Mouse (Mus musculus) liver, postnatal 0 days (tissue): ENCODE data around the gene Socs7. TPM values are rescaled to one million over a fixed set of nuclear protein-coding genes. Genes with fewer than 3 reads are reported as not detected.
A peak's percentile ranks its signal among the peaks of the same experiment; 100 is the strongest.
"Not testable (repeated sequence)": the region's sequence is repeated elsewhere in the genome, so short reads cannot be mapped to it uniquely, and the experiment has no call there.

Experiments
- ATAC-seq: fragments of 200-750 bp; cut with Nextera tagmentation; 2 replicates; pipeline ENCODE4 v1.8.0; 2017; ENCODE audit warnings: mild to moderate bottlenecking, moderate library complexity
- DNase-seq: peaks from one replicate; pipeline ENCODE4 v3.0.0-alpha.2; 2016
- H3K27ac ChIP-seq: fragments of 300-500 bp; sonication (generic); 2 replicates; pipeline ENCODE4 v1.5.1; 2014; ENCODE audit warnings: antibody characterized with exemption, moderate library complexity, mild to moderate bottlenecking, low read depth
- H3K27me3 ChIP-seq: fragments of 300-500 bp; sonication (generic); 2 replicates; pipeline ENCODE4 v1.6.1; 2014; ENCODE audit warnings: low read length, control low read depth, mixed read lengths; ENCODE audit not compliant: insufficient read depth
- H3K36me3 ChIP-seq: fragments of 300-500 bp; sonication (generic); replicated peaks from 2 replicates; pipeline ENCODE4 v1.6.1; 2014; ENCODE audit warnings: mild to moderate bottlenecking, control low read depth, low read length, moderate library complexity, mixed read lengths; ENCODE audit not compliant: insufficient read depth
- H3K4me1 ChIP-seq: fragments of 300-500 bp; sonication (generic); 2 replicates; pipeline ENCODE4 v1.6.1; 2014; ENCODE audit warnings: antibody characterized with exemption, mild to moderate bottlenecking, control low read depth; ENCODE audit not compliant: insufficient read depth
- H3K4me2 ChIP-seq: fragments of 300-500 bp; sonication (generic); 2 replicates; pipeline ENCODE4 v1.6.1; 2014; ENCODE audit warnings: low read depth, mild to moderate bottlenecking, low read length, moderate library complexity, mixed read lengths
- H3K4me3 ChIP-seq: fragments of 300-500 bp; sonication (generic); 2 replicates; pipeline ENCODE4 v1.5.1; 2014; ENCODE audit warnings: low read depth, low read length
- H3K9ac ChIP-seq: fragments of 300-500 bp; sonication (generic); replicated peaks from 2 replicates; pipeline ENCODE4 v1.6.1; 2014; ENCODE audit warnings: mild to moderate bottlenecking, moderate library complexity
- H3K9me3 ChIP-seq: fragments of 300-500 bp; sonication (generic); 2 replicates; pipeline ENCODE4 v1.6.1; 2016; ENCODE audit warnings: mild to moderate bottlenecking, control low read depth, low read length, mixed read lengths
- CTCF ChIP-seq: sonication (generic); IDR thresholded peaks from 2 replicates; pipeline ENCODE4 v1.5.1; 2016; ENCODE audit warnings: antibody characterized with exemption, low read depth
- EP300 ChIP-seq: IDR thresholded peaks from 2 replicates; pipeline ENCODE4 v1.6.1; 2016; ENCODE audit warnings: antibody characterized with exemption, low read depth, mild to moderate bottlenecking
- WGBS: fragments of 180-500 bp; shearing (Covaris S2); extraction: QIAGEN DNeasy Blood & Tissue Kit; methylation state at CpG from one replicate; pipeline ENCODE4 v1.1.7; 2014; ENCODE audit not compliant: insufficient replicate concordance; 5-methylcytosine and 5-hydroxymethylcytosine counted together
- polyA plus RNA-seq: library from polyadenylated mRNA; unstranded; fragments of >200 nt; fragmentation: Nextera tagmentation; extraction: Ambion mirVana; gene quantifications from 2 replicates; pipeline ENCODE4 v1.2.1, GENCODE M21; 2015

Gene Socs7
- polyA plus RNA-seq, 1 experiment from 2014 or later = 0.92 TPM

GRCm38 (mm10) chr11:97321197-97321596 is 41.2 kb upstream of the Socs7 start:
- Histone ChIP-seq H3K4me3 (no peak overlapping the region), H3K27ac (no peak overlapping the region), H3K36me3 (peaks cover 10% of the 10 kb centered on the region), H3K4me2 (no peak overlapping the region), H3K27me3 (no peaks in the 10 kb centered on the region), H3K9me3 (no peaks in the 10 kb centered on the region), H3K4me1 (no peaks in the 10 kb centered on the region; the same call in 1 of the 2 replicates), H3K9ac (no peak overlapping the region)
- ATAC-seq = no peak
- WGBS = 90% methylated on average over 8 of the region's 8 CpGs
- DNase-seq = no peak
- TF ChIP-seq EP300 (no peak), CTCF (no peak)

GRCm38 (mm10) chr11:97321894-97322600 is 40.3 kb upstream of the Socs7 start:
- H3K4me3 ChIP-seq, H3K9ac ChIP-seq, DNase-seq, H3K4me2 ChIP-seq, H3K27ac ChIP-seq, H3K27me3 ChIP-seq, H3K9me3 ChIP-seq, H3K4me1 ChIP-seq: not testable (repeated sequence)
- H3K36me3 ChIP-seq = peaks cover 16% of the 10 kb centered on the region
- peak; percentile 81 for ATAC-seq
- 85% methylated on average over 8 of the region's 8 CpGs for WGBS

GRCm38 (mm10) chr11:97325224-97325623 is 37.1 kb upstream of the Socs7 start:
- ATAC-seq = no peak
- H3K36me3 ChIP-seq = peaks cover 23% of the 10 kb centered on the region

GRCm38 (mm10) chr11:97328148-97328547 is 34.2 kb upstream of the Socs7 start:
- DNase-seq = peak; percentile 76
- Histone ChIP-seq H3K9ac (no peak overlapping the region), H3K4me1 (peaks cover 3% of the 10 kb centered on the region), H3K4me2 (no peak overlapping the region), H3K27me3 (no peaks in the 10 kb centered on the region), H3K36me3 (peaks cover 23% of the 10 kb centered on the region), H3K9me3 (no peaks in the 10 kb centered on the region), H3K4me3 (no peak overlapping the region), H3K27ac (no peak overlapping the region)
- TF ChIP-seq CTCF = peak; percentile 97
- TF ChIP-seq EP300 = no peak
- WGBS = 22% methylated on average over 9 of the region's 9 CpGs
- no peak for ATAC-seq

More at GRCm38 (mm10) chr11:97325224-97325623, 37.1 kb upstream of the Socs7 start:
- no peak overlapping the region for H3K4me3 ChIP-seq
- H3K9ac ChIP-seq = no peak overlapping the region
- DNase-seq = no peak
- no peak overlapping the region for H3K27ac ChIP-seq
- no peaks in the 10 kb centered on the region for H3K27me3 ChIP-seq
- no peak overlapping the region for H3K4me2 ChIP-seq
- H3K4me1 ChIP-seq = no peaks in the 10 kb centered on the region
- WGBS = 67% methylated on average over 1 of the region's 1 CpGs
- TF ChIP-seq EP300 = no peak
- TF ChIP-seq CTCF = peak; percentile 62
- no peaks in the 10 kb centered on the region for H3K9me3 ChIP-seq

- H3K27me3 ChIP-seq = no peaks in the 10 kb centered on the region
- H3K4me1 ChIP-seq = peaks cover 10% of the 10 kb centered on the region
- no peak for ATAC-seq
- H3K36me3 ChIP-seq = peaks cover 15% of the 10 kb centered on the region
- no peak overlapping the region for H3K4me3 ChIP-seq
- TF ChIP-seq CTCF (peak; percentile 18; the same call in 1 of the 2 replicates), EP300 (no peak)
- no peak overlapping the region for H3K27ac ChIP-seq
- H3K9ac ChIP-seq = no peak overlapping the region
- no peak for DNase-seq
- WGBS = 70% methylated on average over 1 of the region's 1 CpGs
- no peaks in the 10 kb centered on the region for H3K9me3 ChIP-seq
- no peak overlapping the region for H3K4me2 ChIP-seq
These were observed 32.0 kb upstream of the Socs7 start for GRCm38 (mm10) chr11:97330315-97330714.

- Histone ChIP-seq H3K4me2 (no peak overlapping the region), H3K4me3 (no peak overlapping the region), H3K9ac (no peak overlapping the region), H3K4me1 (peaks cover 10% of the 10 kb centered on the region), H3K9me3 (no peaks in the 10 kb centered on the region), H3K27me3 (no peaks in the 10 kb centered on the region), H3K36me3 (peaks cover 12% of the 10 kb centered on the region; the same call in 1 of the 2 replicates), H3K27ac (no peak overlapping the region)
- 81% methylated on average over 12 of the region's 12 CpGs for WGBS
- ATAC-seq = no peak
- DNase-seq = no peak
- no peak for TF ChIP-seq EP300
- TF ChIP-seq CTCF = no peak
These were observed 30.8 kb upstream of the Socs7 start for GRCm38 (mm10) chr11:97331231-97332190.
